Mouse (Mus musculus): Measurements from ENCODE around the gene Pde3a.

DNA sequence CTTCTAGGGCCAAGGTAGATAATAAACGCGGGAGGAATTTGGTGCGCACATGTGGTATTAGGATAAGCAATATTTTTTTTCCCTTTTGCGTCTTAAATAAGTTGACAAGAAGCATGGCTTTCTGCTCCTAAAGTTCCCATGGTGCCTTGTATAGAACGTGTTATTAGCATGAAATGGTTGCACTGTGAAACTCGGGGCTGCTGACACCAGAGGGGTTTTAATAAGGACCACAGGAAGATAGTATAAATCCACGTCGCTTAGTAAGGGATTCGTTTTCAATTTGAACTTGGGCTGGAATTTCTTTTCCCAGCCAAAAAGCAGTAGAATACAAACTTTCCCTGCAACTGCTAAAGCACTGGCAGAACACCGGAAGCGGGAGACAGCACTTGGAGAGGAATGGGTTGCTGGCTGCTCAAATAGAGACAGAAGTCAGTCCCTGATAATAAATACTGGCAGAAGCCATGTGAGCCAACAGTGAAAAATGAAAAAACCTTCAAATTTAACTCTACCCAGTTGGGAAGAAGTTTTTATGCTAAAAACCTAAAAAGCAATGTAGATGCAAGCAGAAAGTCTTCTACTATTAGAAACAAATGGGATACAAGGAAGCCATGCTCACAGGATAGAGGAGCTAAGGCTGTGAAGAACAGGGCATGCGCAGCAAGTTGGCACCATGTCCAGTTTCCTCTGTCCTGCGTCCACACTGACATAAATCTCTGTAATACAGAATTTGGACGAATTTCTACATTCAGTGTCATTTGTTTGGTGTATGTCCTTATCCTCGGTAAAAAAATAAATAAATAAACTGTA, 22.0 kb upstream of the Pde3a start:
- no peak for TF ChIP-seq EP300 (IDR thresholded peaks at IDR 0.05; ENCODE audit: insufficient read depth, low read depth, low read length)
- TF ChIP-seq POLR2A (IDR thresholded peaks at IDR 0.05; ENCODE audit: insufficient read depth, low read depth, low read length): no peak
- TF ChIP-seq CTCF (IDR thresholded peaks at IDR 0.05): no peak
